Mouse (Mus musculus) brain, embryonic 14.5 days (tissue): ENCODE data around the gene Nedd9.

Experiments
- CTCF ChIP-seq: fragments of 200-500 bp; IDR thresholded peaks from 2 replicates; pipeline ENCODE4 v1.5.1; 2012; ENCODE audit warnings: inconsistent platforms, mild to moderate bottlenecking, moderate library complexity, borderline replicate concordance; ENCODE audit not compliant: insufficient read depth, insufficient read length; ENCODE audit errors: extremely low read depth
- POLR2A ChIP-seq: fragments of 200-500 bp; IDR thresholded peaks from 2 replicates; pipeline ENCODE4 v1.6.1; 2012; ENCODE audit warnings: mild to moderate bottlenecking, inconsistent platforms, borderline replicate concordance; ENCODE audit not compliant: poor library complexity, insufficient read depth, insufficient read length, severe bottlenecking; ENCODE audit errors: extremely low read depth

GRCm38 (mm10) chr13:41479737-41480435, 7.3 kb downstream of the Nedd9 start:
- TF ChIP-seq CTCF (no peak), POLR2A (no peak)
